Mouse (Mus musculus) midbrain, postnatal 0 days (tissue): ENCODE measurements around the gene Tspan7. TPM values are rescaled to one million over a fixed set of nuclear protein-coding genes. Genes with fewer than 3 reads are reported as not detected.
A peak's percentile ranks its signal among the peaks of the same experiment; 100 is the strongest.

Source experiments
- ATAC-seq: fragments of 200-750 bp; cut with Nextera tagmentation; 2 replicates; pipeline ENCODE4 v1.8.0; 2017; ENCODE audit warnings: moderate number of reproducible peaks, mild to moderate bottlenecking, moderate TSS enrichment, moderate library complexity; ENCODE audit not compliant: low FRiP score
- DNase-seq: peaks from one replicate; pipeline ENCODE4 v3.0.0-alpha.2; 2015; ENCODE audit warnings: low spot score
- H3K27ac ChIP-seq: fragments of 300-500 bp; sonication (generic); 2 replicates; pipeline ENCODE4 v1.5.1; 2014; ENCODE audit warnings: low read depth, mild to moderate bottlenecking, low read length, mixed read lengths
- H3K27me3 ChIP-seq: fragments of 300-500 bp; sonication (generic); 2 replicates; pipeline ENCODE4 v1.6.1; 2014; ENCODE audit warnings: low read length, control low read depth, mixed read lengths; ENCODE audit not compliant: insufficient read depth
- H3K36me3 ChIP-seq: fragments of 300-500 bp; sonication (generic); 2 replicates; pipeline ENCODE4 v1.6.1; 2014; ENCODE audit warnings: low read length, control low read depth, mixed read lengths; ENCODE audit not compliant: insufficient read depth
- H3K4me1 ChIP-seq: fragments of 300-500 bp; sonication (generic); 2 replicates; pipeline ENCODE4 v1.6.1; 2014; ENCODE audit warnings: mild to moderate bottlenecking, control low read depth, antibody characterized with exemption, low read length, mixed read lengths; ENCODE audit not compliant: insufficient read depth
- H3K4me2 ChIP-seq: fragments of 300-500 bp; sonication (generic); 2 replicates; pipeline ENCODE4 v1.6.1; 2014; ENCODE audit warnings: low read depth, mild to moderate bottlenecking, low read length, mixed read lengths; ENCODE audit not compliant: poor library complexity, severe bottlenecking
- H3K4me3 ChIP-seq: fragments of 300-500 bp; sonication (generic); 2 replicates; pipeline ENCODE4 v1.5.1; 2014; ENCODE audit warnings: low read depth, mild to moderate bottlenecking, low read length, moderate library complexity
- H3K9ac ChIP-seq: fragments of 300-500 bp; sonication (generic); replicated peaks from 2 replicates; pipeline ENCODE4 v1.6.1; 2014; ENCODE audit warnings: mild to moderate bottlenecking, low read length, moderate library complexity, mixed read lengths; ENCODE audit not compliant: poor library complexity, severe bottlenecking
- H3K9me3 ChIP-seq: fragments of 300-500 bp; sonication (generic); 2 replicates; pipeline ENCODE4 v1.6.1; 2016; ENCODE audit warnings: low read length, control low read depth
- CTCF ChIP-seq: IDR thresholded peaks from 2 replicates; pipeline ENCODE4 v1.5.1; 2016; ENCODE audit warnings: antibody characterized with exemption, mild to moderate bottlenecking
- WGBS: fragments of 180-500 bp; shearing (Covaris S2); extraction: QIAGEN DNeasy Blood & Tissue Kit; methylation state at CpG from one replicate; pipeline ENCODE4 v1.1.7; 2014; 5-methylcytosine and 5-hydroxymethylcytosine counted together
- polyA plus RNA-seq: library from polyadenylated mRNA; unstranded; fragments of >200 nt; fragmentation: Nextera tagmentation; extraction: Ambion mirVana; gene quantifications from 2 replicates; pipeline ENCODE4 v1.2.1, GENCODE M21; 2015
- total RNA-seq: library from RNA; depleted of rRNA; stranded (reverse); fragments of >200 nt; gene quantifications from 2 replicates; pipeline ENCODE4 v1.2.3, GENCODE M21; 2014

Gene Tspan7
- total and polyA plus RNA-seq, 2 experiments from 2014 or later, result 318 to 724 TPM

- Histone ChIP-seq H3K36me3 (no peaks in the 10 kb centered on the region), H3K9ac (no peak overlapping the region), H3K27ac (no peak overlapping the region), H3K4me3 (no peak overlapping the region), H3K4me1 (no peaks in the 10 kb centered on the region), H3K27me3 (no peaks in the 10 kb centered on the region), H3K9me3 (no peaks in the 10 kb centered on the region), H3K4me2 (no peak overlapping the region)
- WGBS, result 55% methylated on average over 5 of the region's 5 CpGs
- TF ChIP-seq CTCF, result no peak
- no peak for ATAC-seq
- no peak for DNase-seq
These were observed 29.5 kb downstream of the Tspan7 start for GRCm38 (mm10) chrX:10514417-10514816.

GRCm38 (mm10) chrX:10514971-10515370, 30.0 kb downstream of the Tspan7 start:
- H3K9ac ChIP-seq, result no peak overlapping the region
- H3K4me1 ChIP-seq, result no peaks in the 10 kb centered on the region
- ATAC-seq, result no peak
- no peaks in the 10 kb centered on the region for H3K27me3 ChIP-seq
- 39% methylated on average over 3 of the region's 3 CpGs for WGBS
- no peak overlapping the region for H3K4me3 ChIP-seq
- no peaks in the 10 kb centered on the region for H3K9me3 ChIP-seq
- no peak overlapping the region for H3K4me2 ChIP-seq
- no peaks in the 10 kb centered on the region for H3K36me3 ChIP-seq
- no peak for TF ChIP-seq CTCF
- no peak for DNase-seq
- no peak overlapping the region for H3K27ac ChIP-seq

- no peak overlapping the region for H3K4me3 ChIP-seq
- TF ChIP-seq CTCF, result no peak
- DNase-seq (no peak), ATAC-seq (no peak)
- H3K27me3 ChIP-seq, result no peaks in the 10 kb centered on the region
- H3K4me2 ChIP-seq, result no peak overlapping the region
- H3K4me1 ChIP-seq, result no peaks in the 10 kb centered on the region
- 78% methylated on average over 7 of the region's 7 CpGs for WGBS
- no peak overlapping the region for H3K9ac ChIP-seq
- H3K9me3 ChIP-seq, result no peaks in the 10 kb centered on the region
- no peak overlapping the region for H3K27ac ChIP-seq
- H3K36me3 ChIP-seq, result no peaks in the 10 kb centered on the region
These were observed 31.5 kb downstream of the Tspan7 start for GRCm38 (mm10) chrX:10516448-10516847.

GRCm38 (mm10) chrX:10516925-10517324, 32.0 kb downstream of the Tspan7 start:
- H3K27me3 ChIP-seq, result no peaks in the 10 kb centered on the region
- H3K36me3 ChIP-seq, result no peaks in the 10 kb centered on the region
- ATAC-seq (no peak), DNase-seq (no peak)
- no peaks in the 10 kb centered on the region for H3K9me3 ChIP-seq
- H3K4me2 ChIP-seq, result no peak overlapping the region
- H3K27ac ChIP-seq, result no peak overlapping the region
- no peak overlapping the region for H3K9ac ChIP-seq
- TF ChIP-seq CTCF, result no peak
- no peaks in the 10 kb centered on the region for H3K4me1 ChIP-seq
- 87% methylated on average over 6 of the region's 6 CpGs for WGBS
- no peak overlapping the region for H3K4me3 ChIP-seq

GRCm38 (mm10) chrX:10517756-10518155, 32.8 kb downstream of the Tspan7 start:
- no peak overlapping the region for H3K4me3 ChIP-seq
- H3K4me2 ChIP-seq, result no peak overlapping the region
- H3K36me3 ChIP-seq, result no peaks in the 10 kb centered on the region
- H3K9ac ChIP-seq, result no peak overlapping the region
- no peaks in the 10 kb centered on the region for H3K27me3 ChIP-seq
- TF ChIP-seq CTCF, result no peak
- DNase-seq, result peak; percentile 45
- 59% methylated on average over 4 of the region's 4 CpGs for WGBS
- H3K4me1 ChIP-seq, result no peaks in the 10 kb centered on the region
- H3K27ac ChIP-seq, result no peak overlapping the region
- H3K9me3 ChIP-seq, result no peaks in the 10 kb centered on the region
- no peak for ATAC-seq

GRCm38 (mm10) chrX:10518510-10518909, 33.6 kb downstream of the Tspan7 start:
- Histone ChIP-seq H3K27ac (no peak overlapping the region), H3K4me3 (no peak overlapping the region), H3K36me3 (no peaks in the 10 kb centered on the region), H3K4me2 (no peak overlapping the region), H3K9ac (no peak overlapping the region), H3K9me3 (no peaks in the 10 kb centered on the region), H3K27me3 (no peaks in the 10 kb centered on the region), H3K4me1 (no peaks in the 10 kb centered on the region)
- DNase-seq, result no peak
- no peak for TF ChIP-seq CTCF
- 27% methylated on average over 5 of the region's 5 CpGs for WGBS
- ATAC-seq, result no peak
